Mouse (Mus musculus) liver, embryonic 11.5 days (tissue): Measurements from ENCODE around the gene Rtl3. TPM values are rescaled to one million over a fixed set of nuclear protein-coding genes. Genes with fewer than 3 reads are reported as not detected.

Experiments
- ATAC-seq: fragments of 200-750 bp; cut with Nextera tagmentation; replicated peaks from 2 replicates; pipeline ENCODE4 v1.8.0; 2017; ENCODE audit warnings: moderate number of reproducible peaks, mild to moderate bottlenecking, moderate TSS enrichment, moderate library complexity; ENCODE audit not compliant: low FRiP score
- DNase-seq: peaks from one replicate; pipeline ENCODE4 v3.0.0-alpha.2; 2017; ENCODE audit warnings: low spot score
- H3K27ac ChIP-seq: fragments of 300-500 bp; sonication (generic); 2 replicates; pipeline ENCODE4 v1.5.1; 2014; ENCODE audit warnings: mild to moderate bottlenecking, low read depth, low read length, control low read depth
- H3K27me3 ChIP-seq: fragments of 300-500 bp; sonication (generic); replicated peaks from 2 replicates; pipeline ENCODE4 v1.6.1; 2014; ENCODE audit warnings: low read length, mixed read lengths; ENCODE audit not compliant: control insufficient read depth, insufficient read depth
- H3K36me3 ChIP-seq: fragments of 300-500 bp; sonication (generic); 2 replicates; pipeline ENCODE4 v1.6.1; 2014; ENCODE audit warnings: mild to moderate bottlenecking, low read length, moderate library complexity, mixed read lengths; ENCODE audit not compliant: control insufficient read depth, insufficient read depth
- H3K4me1 ChIP-seq: fragments of 300-500 bp; sonication (generic); replicated peaks from 2 replicates; pipeline ENCODE4 v1.6.1; 2014; ENCODE audit warnings: low read length, mixed read lengths; ENCODE audit not compliant: control insufficient read depth, insufficient read depth
- H3K4me2 ChIP-seq: fragments of 300-500 bp; sonication (generic); 2 replicates; pipeline ENCODE4 v1.6.1; 2014; ENCODE audit warnings: mild to moderate bottlenecking, control low read depth, moderate library complexity
- H3K4me3 ChIP-seq: fragments of 300-500 bp; sonication (generic); 2 replicates; pipeline ENCODE4 v1.5.1; 2014; ENCODE audit warnings: low read depth, low read length, control low read depth
- H3K9ac ChIP-seq: fragments of 300-500 bp; sonication (generic); 2 replicates; pipeline ENCODE4 v1.6.1; 2014; ENCODE audit warnings: low read depth, low read length, control low read depth
- H3K9me3 ChIP-seq: fragments of 300-500 bp; sonication (generic); 2 replicates; pipeline ENCODE4 v1.6.1; 2016; ENCODE audit warnings: low read length, inconsistent platforms, mixed read lengths; ENCODE audit not compliant: control insufficient read depth
- WGBS: fragments of 180-500 bp; shearing (Covaris S2); extraction: QIAGEN DNeasy Blood & Tissue Kit; methylation state at CpG from one replicate; pipeline ENCODE4 v1.1.7; 2014; 5-methylcytosine and 5-hydroxymethylcytosine counted together
- polyA plus RNA-seq: library from polyadenylated mRNA; unstranded; fragments of >200 nt; fragmentation: Nextera tagmentation; extraction: Ambion mirVana; gene quantifications from 2 replicates; pipeline ENCODE4 v1.2.1, GENCODE M21; 2014

Gene Rtl3
- polyA plus RNA-seq = 2.4 and 3.2 TPM in 2 replicates

DNA sequence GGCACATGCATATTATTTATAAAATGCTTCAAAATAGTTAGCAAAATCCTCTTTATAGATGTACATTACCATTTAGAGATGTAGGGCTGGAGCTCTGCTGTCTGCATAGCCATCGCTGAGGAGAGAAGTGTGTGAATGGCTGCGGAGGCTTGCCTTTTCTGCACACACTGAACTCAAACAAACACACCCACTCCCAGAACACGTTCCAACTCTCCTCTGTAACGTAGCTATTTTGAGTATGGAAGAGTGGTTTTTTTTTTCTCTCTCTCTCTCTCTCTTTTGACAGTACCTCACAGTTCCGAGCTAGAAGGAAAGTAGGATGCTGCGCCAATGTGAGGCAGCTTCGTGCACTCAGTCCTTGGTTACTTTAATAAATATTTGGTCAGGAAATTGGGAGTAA lies at the start of gene Rtl3:
Gene Rtl3, minus strand, starts transcription at position 236 of the 400 bp plus-strand sequence.
- 76% methylated on average over 7 of the region's 7 CpGs for WGBS
- Histone ChIP-seq H3K4me2 (no peak within 1 kb of the TSS), H3K9me3 (no peaks in the 10 kb centered on the region), H3K4me3 (no peak within 1 kb of the TSS), H3K9ac (no peak within 1 kb of the TSS), H3K36me3 (no peaks in the 10 kb centered on the region), H3K27ac (no peak within 1 kb of the TSS), H3K4me1 (no peaks in the 10 kb centered on the region), H3K27me3 (no peaks in the 10 kb centered on the region)
- DNase-seq (no peak), ATAC-seq (no peak)

DNA sequence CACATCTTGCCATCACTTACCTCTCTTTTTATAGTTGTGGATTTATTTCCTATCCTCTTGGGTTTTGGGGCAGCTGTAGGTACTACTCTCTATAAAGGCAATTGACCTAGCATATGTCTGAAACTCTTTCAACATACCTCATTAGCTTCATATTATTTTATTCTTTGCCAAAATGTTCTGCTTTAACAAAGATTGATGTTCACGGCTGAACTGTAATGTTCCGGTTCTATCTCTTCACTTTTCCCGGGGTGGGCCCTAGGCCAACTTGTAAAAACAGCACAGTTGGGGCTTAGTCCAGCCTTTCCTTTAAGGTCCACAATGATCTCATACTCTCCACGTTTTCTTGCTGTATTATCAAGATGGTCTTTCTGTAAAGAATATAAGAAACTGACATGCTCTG lies 31.9 kb upstream of the Rtl3 start:
- ATAC-seq = no peak
- no peak overlapping the region for H3K4me2 ChIP-seq

DNA sequence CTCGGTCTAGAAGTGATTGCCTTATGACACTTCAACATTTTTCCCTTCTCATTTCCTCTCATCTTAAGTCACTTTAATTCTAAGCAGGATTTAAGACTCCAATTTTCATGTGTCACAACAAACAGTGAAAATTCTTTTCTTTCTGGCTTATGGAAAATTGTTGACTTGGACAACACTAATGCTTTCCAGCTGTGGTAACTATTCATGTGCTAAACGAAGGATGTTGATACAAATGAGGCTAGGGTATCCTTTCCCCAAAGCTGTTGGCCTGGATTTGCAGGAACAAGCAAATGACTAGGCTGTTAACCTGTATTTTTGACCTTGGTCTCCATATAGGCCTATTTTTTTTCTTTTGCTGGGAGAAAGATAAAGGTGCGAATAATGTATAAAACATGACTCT lies 31.4 kb upstream of the Rtl3 start:
- Histone ChIP-seq H3K9ac (no peak overlapping the region), H3K4me2 (no peak overlapping the region), H3K4me3 (no peak overlapping the region), H3K4me1 (no peaks in the 10 kb centered on the region), H3K27me3 (no peaks in the 10 kb centered on the region), H3K27ac (no peak overlapping the region), H3K9me3 (no peaks in the 10 kb centered on the region), H3K36me3 (no peaks in the 10 kb centered on the region)
- ATAC-seq (no peak), DNase-seq (no peak)
- whole genome bisulfite sequencing = 47% methylated on average over 3 of the region's 3 CpGs

More for the DNA sequence above, 31.9 kb upstream of the Rtl3 start:
- DNase-seq = no peak
- Histone ChIP-seq H3K9ac (no peak overlapping the region), H3K9me3 (no peaks in the 10 kb centered on the region), H3K27ac (no peak overlapping the region), H3K4me1 (no peaks in the 10 kb centered on the region), H3K36me3 (no peaks in the 10 kb centered on the region), H3K4me3 (no peak overlapping the region), H3K27me3 (no peaks in the 10 kb centered on the region)
- WGBS = 64% methylated on average over 4 of the region's 4 CpGs

DNA sequence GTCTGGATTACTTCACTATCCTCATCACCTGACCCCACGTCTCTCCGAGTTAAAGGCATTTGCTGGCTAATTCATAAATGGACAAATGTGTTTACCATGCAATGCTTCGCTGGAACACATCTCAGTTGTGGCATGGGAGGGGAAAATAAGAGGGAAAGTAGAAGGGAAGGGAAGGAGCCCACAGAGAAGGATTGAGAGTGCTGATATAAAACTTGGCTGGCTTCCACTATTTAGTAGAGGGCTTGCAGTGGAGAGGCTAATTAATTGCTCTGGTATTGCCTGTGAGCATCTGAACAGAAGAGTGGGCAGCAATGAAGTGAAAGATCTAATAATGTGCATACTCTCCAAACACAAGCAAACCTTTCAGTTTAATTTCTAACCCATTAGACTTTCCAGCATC lies 31.0 kb upstream of the Rtl3 start:
- Histone ChIP-seq H3K36me3 (no peaks in the 10 kb centered on the region), H3K27ac (no peak overlapping the region), H3K9ac (no peak overlapping the region), H3K27me3 (no peaks in the 10 kb centered on the region), H3K9me3 (no peaks in the 10 kb centered on the region), H3K4me1 (no peaks in the 10 kb centered on the region), H3K4me2 (no peak overlapping the region), H3K4me3 (no peak overlapping the region)
- ATAC-seq (no peak), DNase-seq (no peak)
- 56% methylated on average over 3 of the region's 3 CpGs for WGBS

DNA sequence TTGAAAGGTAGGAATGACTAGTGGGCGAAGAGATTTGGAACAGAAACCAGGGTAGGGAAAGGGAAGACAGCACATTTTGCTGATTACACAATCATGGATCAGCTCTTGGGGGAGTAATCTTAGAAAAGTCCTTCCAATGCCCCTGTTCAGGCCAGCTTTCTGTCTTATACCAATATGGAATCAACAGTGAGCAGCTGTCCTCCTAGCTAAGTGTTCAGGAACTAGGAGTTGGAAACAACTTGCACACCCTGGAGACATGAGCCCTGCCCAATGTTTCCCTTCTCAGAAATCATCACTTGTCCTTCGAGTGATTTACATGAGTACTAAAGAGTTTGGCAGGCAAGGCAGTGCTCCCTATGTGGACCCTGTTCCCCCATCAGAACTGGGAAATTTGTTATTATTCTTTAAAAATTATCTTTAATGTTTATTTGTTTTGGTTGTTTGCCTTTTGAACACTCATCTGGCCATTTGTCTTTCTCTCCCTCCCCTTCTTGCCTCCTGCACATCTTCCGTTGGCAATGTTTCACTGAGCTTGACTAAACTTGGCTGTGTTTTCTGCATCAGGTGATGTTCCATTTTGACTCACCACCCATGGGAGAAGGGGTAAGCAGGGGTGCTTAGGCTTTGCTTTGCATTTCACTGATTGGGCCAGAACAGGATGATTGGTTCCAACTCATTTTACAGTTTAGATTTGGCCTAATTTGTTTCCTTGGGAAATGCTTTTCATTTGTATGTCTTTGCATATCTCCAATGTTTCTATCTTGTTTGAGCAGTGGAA lies 13.3 kb upstream of the Rtl3 start:
- Histone ChIP-seq H3K9ac (no peak overlapping the region), H3K27ac (no peak overlapping the region), H3K4me1 (no peaks in the 10 kb centered on the region), H3K27me3 (no peaks in the 10 kb centered on the region), H3K9me3 (no peaks in the 10 kb centered on the region), H3K4me2 (no peak overlapping the region), H3K4me3 (no peak overlapping the region), H3K36me3 (no peaks in the 10 kb centered on the region)
- 68% methylated on average over 3 of the region's 3 CpGs for WGBS
- DNase-seq (no peak), ATAC-seq (no peak)

DNA sequence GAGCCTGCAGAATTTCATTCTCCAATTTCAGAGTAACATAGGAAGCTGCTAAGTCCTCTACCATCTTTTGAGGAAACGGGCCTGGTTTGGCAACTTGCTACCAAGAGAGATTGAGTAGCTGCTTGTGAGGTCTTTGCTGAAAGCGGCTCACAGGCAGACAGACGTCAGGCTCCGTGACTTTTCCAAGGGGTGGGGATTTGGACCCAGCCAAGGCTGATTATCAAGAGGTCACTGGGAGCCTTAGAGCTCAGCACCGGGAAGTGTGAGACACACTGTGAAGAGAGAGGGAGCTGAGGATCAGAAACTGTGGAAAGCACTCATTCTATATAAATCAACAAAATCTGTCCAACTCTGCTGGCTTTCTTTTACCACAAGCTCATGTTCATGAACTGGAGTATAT lies 853 bp downstream of the Rtl3 start:
- no peaks in the 10 kb centered on the region for H3K27me3 ChIP-seq
- ATAC-seq = no peak
- WGBS = 50% methylated on average over 5 of the region's 5 CpGs
- no peak overlapping the region for H3K9ac ChIP-seq
- no peak for DNase-seq
- H3K4me3 ChIP-seq = no peak overlapping the region
- H3K36me3 ChIP-seq = no peaks in the 10 kb centered on the region
- no peak overlapping the region for H3K4me2 ChIP-seq
- no peaks in the 10 kb centered on the region for H3K4me1 ChIP-seq
- H3K27ac ChIP-seq = no peak overlapping the region
- H3K9me3 ChIP-seq = no peaks in the 10 kb centered on the region

DNA sequence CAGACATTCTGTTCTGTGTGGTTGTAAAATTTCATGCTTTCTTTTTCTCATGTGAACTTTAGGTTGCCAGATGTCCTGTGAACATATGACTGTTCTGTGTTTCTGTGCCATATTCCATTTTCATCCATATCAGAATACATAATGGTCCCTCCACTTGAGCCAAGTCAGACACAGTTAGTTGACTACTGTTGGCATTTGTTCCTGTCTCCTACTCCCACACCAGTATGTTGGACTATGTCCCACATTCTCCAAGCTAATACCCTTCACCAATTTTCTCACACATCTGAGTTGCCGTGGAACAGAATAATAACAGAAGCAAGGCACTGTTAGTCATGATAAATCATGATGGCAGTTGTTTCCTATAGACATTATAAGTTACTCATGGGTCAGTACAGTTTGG lies 9.9 kb downstream of the Rtl3 start:
- H3K4me2 ChIP-seq = no peak overlapping the region
- no peaks in the 10 kb centered on the region for H3K27me3 ChIP-seq
- no peak overlapping the region for H3K27ac ChIP-seq
- H3K9me3 ChIP-seq = no peaks in the 10 kb centered on the region
- DNase-seq (no peak), ATAC-seq (no peak)
- H3K9ac ChIP-seq = no peak overlapping the region
- 67% methylated on average over 1 of the region's 1 CpGs for WGBS
- no peaks in the 10 kb centered on the region for H3K36me3 ChIP-seq
- H3K4me3 ChIP-seq = no peak overlapping the region
- no peaks in the 10 kb centered on the region for H3K4me1 ChIP-seq

DNA sequence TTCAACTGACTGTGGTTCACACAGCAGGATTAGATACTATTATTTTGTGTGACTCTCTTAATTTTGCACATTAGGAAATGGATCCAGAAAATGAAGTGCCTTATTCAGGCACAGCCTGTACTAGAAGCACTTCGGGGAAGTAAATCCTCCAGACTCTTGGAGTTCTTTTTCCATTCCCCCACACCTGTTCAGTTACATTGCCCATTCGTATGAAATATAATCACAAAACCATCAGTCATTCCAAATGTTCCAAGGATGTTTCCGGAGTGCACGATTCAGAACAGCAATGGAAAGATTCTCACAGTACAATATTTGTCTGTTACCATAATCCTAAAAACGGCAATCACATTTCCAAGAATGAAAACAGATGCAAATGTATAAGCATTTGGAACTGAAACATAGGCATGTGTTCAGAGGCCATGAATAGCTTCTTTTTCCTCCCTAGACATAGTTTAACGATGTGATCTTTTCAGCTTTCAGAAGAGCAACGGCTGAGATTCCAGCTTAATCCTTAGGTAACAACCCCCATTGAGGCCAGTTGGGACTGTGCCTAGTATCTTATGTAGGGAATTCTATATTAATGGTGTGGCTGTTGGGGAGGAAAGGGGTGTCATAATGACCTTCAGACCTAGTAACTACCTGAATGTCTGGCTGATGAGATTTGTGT lies 30.8 kb downstream of the Rtl3 start:
- Histone ChIP-seq H3K9ac (no peak overlapping the region), H3K27me3 (no peaks in the 10 kb centered on the region), H3K4me1 (no peaks in the 10 kb centered on the region), H3K9me3 (no peaks in the 10 kb centered on the region), H3K4me2 (no peak overlapping the region), H3K27ac (no peak overlapping the region), H3K36me3 (no peaks in the 10 kb centered on the region), H3K4me3 (no peak overlapping the region)
- 81% methylated on average over 7 of the region's 7 CpGs for WGBS
- DNase-seq (no peak), ATAC-seq (no peak)

DNA sequence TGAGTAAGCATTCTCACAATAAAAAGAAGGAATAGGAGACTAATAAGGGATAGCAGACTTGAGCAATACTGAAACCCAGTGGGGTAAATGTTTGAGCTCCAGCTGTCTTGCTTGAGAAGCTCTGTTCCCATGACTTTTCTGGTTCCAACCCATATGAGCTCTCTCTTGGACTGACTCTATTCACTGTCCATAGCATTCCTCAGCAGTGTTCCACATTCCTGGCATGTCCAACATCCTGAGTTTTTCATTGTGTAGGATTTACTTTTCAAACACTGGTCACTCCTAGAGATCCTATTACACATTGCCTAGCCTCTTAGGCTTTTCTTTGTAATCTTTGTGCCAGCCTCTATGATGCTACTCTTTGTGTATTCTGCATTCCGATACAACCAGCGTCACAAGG lies 36.1 kb downstream of the Rtl3 start:
- ATAC-seq (no peak), DNase-seq (no peak)
- Histone ChIP-seq H3K9me3 (no peaks in the 10 kb centered on the region), H3K27ac (no peak overlapping the region), H3K4me1 (no peaks in the 10 kb centered on the region), H3K27me3 (no peaks in the 10 kb centered on the region), H3K9ac (no peak overlapping the region), H3K4me3 (no peak overlapping the region), H3K4me2 (no peak overlapping the region), H3K36me3 (no peaks in the 10 kb centered on the region)
- whole genome bisulfite sequencing = 81% methylated on average over 2 of the region's 2 CpGs
